Mouse (Mus musculus) neural tube, embryonic 15.5 days (tissue): ENCODE measurements around the gene Plpp4. TPM values are rescaled to one million over a fixed set of nuclear protein-coding genes. Genes with fewer than 3 reads are reported as not detected.

Source experiments
- ATAC-seq: fragments of 200-750 bp; cut with Nextera tagmentation; 2 replicates; pipeline ENCODE4 v1.8.0; 2017; ENCODE audit warnings: mild to moderate bottlenecking, moderate TSS enrichment, moderate library complexity; ENCODE audit not compliant: low FRiP score
- H3K27ac ChIP-seq: fragments of 300-500 bp; sonication (generic); replicated peaks from 2 replicates; pipeline ENCODE4 v1.5.1; 2015; ENCODE audit warnings: mild to moderate bottlenecking, inconsistent platforms
- H3K27me3 ChIP-seq: fragments of 300-500 bp; sonication (generic); replicated peaks from 2 replicates; pipeline ENCODE4 v1.6.1; 2015; ENCODE audit warnings: inconsistent platforms
- H3K36me3 ChIP-seq: fragments of 300-500 bp; sonication (generic); 2 replicates; pipeline ENCODE4 v1.6.1; 2015; ENCODE audit warnings: inconsistent platforms
- H3K4me1 ChIP-seq: fragments of 300-500 bp; sonication (generic); 2 replicates; pipeline ENCODE4 v1.6.1; 2015; ENCODE audit warnings: inconsistent platforms
- H3K4me2 ChIP-seq: fragments of 300-500 bp; sonication (generic); 2 replicates; pipeline ENCODE4 v1.6.1; 2015; ENCODE audit warnings: inconsistent platforms, mild to moderate bottlenecking, moderate library complexity
- H3K4me3 ChIP-seq: fragments of 300-500 bp; sonication (generic); replicated peaks from 2 replicates; pipeline ENCODE4 v1.5.1; 2015; ENCODE audit warnings: mild to moderate bottlenecking, inconsistent platforms
- H3K9ac ChIP-seq: fragments of 300-500 bp; sonication (generic); replicated peaks from 2 replicates; pipeline ENCODE4 v1.6.1; 2015; ENCODE audit warnings: mild to moderate bottlenecking, inconsistent platforms
- H3K9me3 ChIP-seq: fragments of 300-500 bp; sonication (generic); replicated peaks from 2 replicates; pipeline ENCODE4 v1.6.1; 2016; ENCODE audit warnings: inconsistent platforms
- WGBS: fragments of 180-500 bp; shearing (Covaris S2); methylation state at CpG from one replicate; pipeline ENCODE4 v1.1.7; 2015; ENCODE audit warnings: mixed read lengths; 5-methylcytosine and 5-hydroxymethylcytosine counted together
- polyA plus RNA-seq: library from polyadenylated mRNA; unstranded; fragments of >200 nt; fragmentation: Nextera tagmentation; extraction: Ambion mirVana; gene quantifications from 2 replicates; pipeline ENCODE4 v1.2.1, GENCODE M21; 2015

Gene Plpp4
- polyA plus RNA-seq, 1 experiment from 2014 or later, result 12.7 TPM

DNA sequence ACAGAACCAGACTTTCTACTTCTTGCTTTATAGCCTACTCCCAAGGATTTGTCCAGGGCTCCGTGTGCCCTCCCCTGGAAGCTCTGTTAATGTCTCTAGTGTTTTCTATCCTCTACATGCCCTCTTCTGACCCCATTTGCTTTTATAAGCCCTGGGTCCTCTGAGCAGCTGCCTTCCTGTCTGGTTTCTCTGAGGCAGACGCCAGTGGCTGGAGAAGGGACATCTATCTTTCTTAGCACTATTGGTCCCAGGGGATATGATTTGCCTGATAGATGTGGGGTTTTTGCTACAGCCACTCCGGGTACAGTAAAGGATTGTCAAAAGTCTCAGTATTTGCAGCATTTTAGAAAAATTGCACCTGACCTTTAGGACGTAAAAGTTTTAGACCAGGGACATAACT, 46.5 kb downstream of the Plpp4 start:
- ATAC-seq, result no peak
- Histone ChIP-seq H3K27me3 (no peaks in the 10 kb centered on the region), H3K4me2 (no peak overlapping the region), H3K36me3 (no peaks in the 10 kb centered on the region), H3K9me3 (no peaks in the 10 kb centered on the region), H3K9ac (no peak overlapping the region), H3K4me1 (no peaks in the 10 kb centered on the region), H3K4me3 (no peak overlapping the region), H3K27ac (no peak overlapping the region)
- WGBS, result 51% methylated on average over 4 of the region's 4 CpGs

DNA sequence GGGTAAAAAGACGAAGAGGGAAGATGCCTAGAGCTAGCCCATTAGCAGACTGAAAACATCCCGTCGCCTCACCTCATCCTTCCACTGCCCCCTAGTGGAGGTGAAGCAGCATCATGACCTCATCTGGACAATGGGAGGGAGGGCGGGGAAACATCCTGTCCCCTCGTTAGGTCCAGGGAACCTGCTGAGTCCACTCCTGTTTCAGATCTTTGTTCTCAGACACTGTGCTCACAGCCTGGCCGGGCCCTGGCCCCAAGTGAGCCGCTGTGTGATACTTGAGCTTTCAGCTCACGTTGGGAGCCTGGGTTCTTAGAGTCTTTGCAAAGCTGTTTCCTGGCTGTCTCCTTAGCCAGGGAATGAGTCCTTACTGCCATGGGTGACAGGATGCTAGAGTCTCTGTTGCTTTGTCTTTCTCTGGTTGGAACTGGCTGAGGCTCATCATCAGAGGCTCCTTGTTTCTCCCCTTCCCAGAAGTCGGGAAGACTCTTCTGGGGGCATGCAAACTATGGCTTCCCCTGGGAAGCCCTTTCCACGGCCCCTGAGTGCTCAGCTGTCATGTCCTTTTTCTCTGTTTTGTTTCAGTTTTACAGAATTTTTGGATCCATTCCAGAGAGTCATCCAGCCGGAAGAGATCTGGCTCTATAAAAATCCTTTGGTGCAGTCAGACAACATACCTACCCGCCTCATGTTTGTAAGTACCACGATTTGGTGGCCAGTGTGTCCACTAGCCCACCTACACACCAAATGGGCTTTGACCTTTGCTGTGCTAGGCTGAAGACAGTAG, 50.4 kb downstream of the Plpp4 start:
- H3K4me3 ChIP-seq, result no peak overlapping the region
- WGBS, result 26% methylated on average over 13 of the region's 13 CpGs
- ATAC-seq, result no peak
- H3K4me1 ChIP-seq, result no peaks in the 10 kb centered on the region
- H3K27me3 ChIP-seq, result no peaks in the 10 kb centered on the region
- H3K27ac ChIP-seq, result no peak overlapping the region
- H3K9ac ChIP-seq, result no peak overlapping the region
- no peak overlapping the region for H3K4me2 ChIP-seq
- no peaks in the 10 kb centered on the region for H3K36me3 ChIP-seq
- H3K9me3 ChIP-seq, result no peaks in the 10 kb centered on the region

DNA sequence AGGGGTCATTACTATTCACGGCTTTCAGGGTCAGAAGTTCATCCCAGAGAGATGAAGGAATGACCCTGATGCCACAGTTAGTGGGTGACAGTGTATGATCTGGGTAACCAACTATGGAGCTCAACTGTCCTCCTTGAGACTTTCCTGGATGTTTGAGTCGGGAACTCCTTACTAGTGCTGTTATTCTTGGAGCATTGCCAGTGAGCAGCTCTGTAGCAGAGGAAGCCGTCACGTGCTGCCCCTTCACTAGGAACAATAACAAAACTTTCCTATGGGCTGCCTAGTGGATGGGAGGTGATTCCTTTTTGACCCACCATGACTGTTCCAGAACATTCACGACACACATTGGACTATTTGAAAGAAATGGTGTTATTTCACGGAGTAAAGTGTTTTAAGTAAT, 51.8 kb downstream of the Plpp4 start:
- ATAC-seq, result no peak
- H3K4me2 ChIP-seq, result no peak overlapping the region
- WGBS, result 65% methylated on average over 6 of the region's 6 CpGs

DNA sequence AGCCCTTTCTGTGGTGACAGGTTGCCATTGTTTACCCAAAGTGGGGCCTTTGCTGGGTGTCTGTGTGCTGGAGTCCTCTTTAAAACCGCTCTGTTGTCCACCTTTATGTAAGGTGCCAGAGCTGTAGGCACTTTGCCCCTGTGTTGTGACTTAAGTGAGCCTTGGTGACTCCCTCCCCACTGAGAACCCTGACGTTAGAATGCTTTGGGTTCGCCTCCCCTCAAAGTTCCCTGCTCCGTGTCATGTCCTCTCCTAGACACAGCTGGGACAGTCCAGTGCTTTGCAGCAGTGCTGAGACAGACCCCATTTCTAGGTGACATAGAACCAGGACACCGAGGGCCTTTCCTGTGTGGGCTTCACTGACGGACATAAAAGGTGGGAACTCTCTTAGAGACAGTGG, 55.7 kb downstream of the Plpp4 start:
- 75% methylated on average over 6 of the region's 6 CpGs for WGBS
- no peak for ATAC-seq
- H3K4me1 ChIP-seq, result no peaks in the 10 kb centered on the region; the same call in 1 of the 2 replicates
- no peaks in the 10 kb centered on the region for H3K36me3 ChIP-seq
- H3K4me2 ChIP-seq, result no peak overlapping the region
- H3K9ac ChIP-seq, result no peak overlapping the region
- no peaks in the 10 kb centered on the region for H3K9me3 ChIP-seq
- no peaks in the 10 kb centered on the region for H3K27me3 ChIP-seq
- no peak overlapping the region for H3K4me3 ChIP-seq
- H3K27ac ChIP-seq, result no peak overlapping the region

More for the DNA sequence above, 51.8 kb downstream of the Plpp4 start:
- Histone ChIP-seq H3K4me3 (no peak overlapping the region), H3K27ac (no peak overlapping the region), H3K9ac (no peak overlapping the region), H3K27me3 (no peaks in the 10 kb centered on the region), H3K9me3 (no peaks in the 10 kb centered on the region), H3K36me3 (no peaks in the 10 kb centered on the region), H3K4me1 (no peaks in the 10 kb centered on the region; the same call in 1 of the 2 replicates)

DNA sequence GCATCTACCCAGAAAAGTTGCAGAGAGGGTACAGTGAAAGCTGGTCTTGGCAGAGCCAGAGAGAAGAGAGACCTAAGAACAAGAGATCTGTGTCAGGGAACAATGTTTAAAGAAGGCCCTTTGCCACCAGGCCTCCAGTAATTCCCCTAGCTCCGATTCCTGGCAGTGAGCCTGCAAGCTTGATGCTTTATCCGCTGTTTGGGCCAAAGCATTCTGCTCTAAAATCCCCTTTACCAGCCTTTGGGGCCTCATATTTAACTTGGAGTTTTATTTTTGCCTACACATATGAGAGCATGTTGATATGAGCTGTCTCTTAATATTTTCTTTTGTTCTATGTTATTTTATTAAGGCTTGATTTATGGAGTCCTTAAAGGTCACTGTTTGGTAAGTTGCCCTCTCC, 57.1 kb downstream of the Plpp4 start:
- Histone ChIP-seq H3K4me3 (no peak overlapping the region), H3K9me3 (no peaks in the 10 kb centered on the region), H3K9ac (no peak overlapping the region), H3K27me3 (no peaks in the 10 kb centered on the region), H3K4me2 (no peak overlapping the region), H3K36me3 (no peaks in the 10 kb centered on the region), H3K4me1 (no peaks in the 10 kb centered on the region; the same call in 1 of the 2 replicates), H3K27ac (no peak overlapping the region)
- 43% methylated on average over 2 of the region's 2 CpGs for WGBS
- no peak for ATAC-seq

DNA sequence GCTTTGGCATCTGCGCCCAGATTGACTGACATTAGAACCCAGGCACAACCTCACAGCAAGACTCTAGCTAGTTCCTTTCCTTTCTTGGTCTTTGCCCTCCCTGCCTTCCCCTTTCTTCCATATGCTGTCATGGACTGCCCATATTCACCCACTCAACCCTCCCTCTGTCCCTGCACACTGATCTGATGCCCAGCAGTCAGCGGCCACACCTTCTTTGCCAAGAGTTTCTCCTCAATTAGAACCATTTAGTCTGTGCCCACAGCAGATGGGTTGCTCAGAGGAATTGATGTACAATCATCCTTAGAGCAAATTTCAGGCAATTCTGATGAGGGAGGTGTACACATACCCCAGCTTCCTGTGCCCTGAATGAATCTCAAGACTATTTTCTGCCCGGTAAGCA, 83.3 kb downstream of the Plpp4 start:
- Histone ChIP-seq H3K4me3 (no peak overlapping the region), H3K36me3 (no peaks in the 10 kb centered on the region), H3K4me1 (no peaks in the 10 kb centered on the region), H3K27me3 (no peaks in the 10 kb centered on the region), H3K9ac (no peak overlapping the region), H3K27ac (no peak overlapping the region), H3K9me3 (no peaks in the 10 kb centered on the region), H3K4me2 (no peak overlapping the region)
- 96% methylated on average over 3 of the region's 3 CpGs for WGBS
- ATAC-seq, result no peak

DNA sequence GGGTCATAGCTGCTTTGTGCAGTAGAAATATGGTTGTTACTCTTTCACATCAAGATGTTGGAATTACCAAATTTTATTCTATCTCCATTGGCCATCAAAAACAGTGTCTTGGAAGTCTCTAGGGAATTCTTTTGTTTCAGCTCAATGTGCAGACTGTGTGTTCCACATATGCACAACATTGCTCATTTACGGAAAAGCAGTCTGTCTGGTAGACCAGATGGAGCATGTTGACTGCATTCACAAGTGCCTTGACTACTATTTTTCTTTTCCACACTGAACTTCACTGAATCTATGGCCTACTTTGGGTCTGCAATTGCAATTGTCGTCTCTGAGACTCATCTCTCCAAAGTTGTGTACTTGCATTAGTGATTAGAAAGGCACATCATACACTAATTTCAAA, 98.7 kb downstream of the Plpp4 start:
- Histone ChIP-seq H3K4me3 (no peak overlapping the region), H3K9me3 (no peaks in the 10 kb centered on the region), H3K36me3 (no peaks in the 10 kb centered on the region), H3K4me2 (no peak overlapping the region), H3K27me3 (no peaks in the 10 kb centered on the region), H3K4me1 (no peaks in the 10 kb centered on the region), H3K9ac (no peak overlapping the region), H3K27ac (no peak overlapping the region)
- no peak for ATAC-seq
- 88% methylated on average over 2 of the region's 2 CpGs for WGBS

DNA sequence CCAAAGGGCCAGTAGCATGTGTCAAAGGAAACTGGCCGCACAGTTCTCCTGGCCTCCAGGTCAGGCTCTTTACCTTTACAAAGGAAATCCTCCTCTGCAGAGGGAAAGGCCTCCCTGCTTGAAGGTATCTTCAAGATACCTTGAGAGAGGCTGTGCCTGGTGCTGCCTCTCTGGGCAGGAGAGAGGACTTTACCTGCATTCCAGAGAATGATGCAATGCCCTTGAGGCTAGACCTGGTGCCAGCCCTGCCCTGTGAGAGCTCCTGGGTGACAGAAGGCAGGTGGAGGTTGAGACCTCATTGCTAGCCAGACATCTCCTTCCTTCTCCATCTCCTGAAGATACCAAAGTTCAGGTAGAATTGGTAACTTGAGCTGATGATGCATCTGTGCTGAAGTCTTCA, 118.5 kb downstream of the Plpp4 start:
- H3K9me3 ChIP-seq, result no peaks in the 10 kb centered on the region
- H3K27me3 ChIP-seq, result no peaks in the 10 kb centered on the region
- 96% methylated on average over 1 of the region's 1 CpGs for WGBS
- no peak overlapping the region for H3K4me2 ChIP-seq
- H3K4me3 ChIP-seq, result no peak overlapping the region
- H3K4me1 ChIP-seq, result no peaks in the 10 kb centered on the region
- H3K36me3 ChIP-seq, result no peaks in the 10 kb centered on the region
- no peak overlapping the region for H3K27ac ChIP-seq
- H3K9ac ChIP-seq, result no peak overlapping the region
- ATAC-seq, result no peak

DNA sequence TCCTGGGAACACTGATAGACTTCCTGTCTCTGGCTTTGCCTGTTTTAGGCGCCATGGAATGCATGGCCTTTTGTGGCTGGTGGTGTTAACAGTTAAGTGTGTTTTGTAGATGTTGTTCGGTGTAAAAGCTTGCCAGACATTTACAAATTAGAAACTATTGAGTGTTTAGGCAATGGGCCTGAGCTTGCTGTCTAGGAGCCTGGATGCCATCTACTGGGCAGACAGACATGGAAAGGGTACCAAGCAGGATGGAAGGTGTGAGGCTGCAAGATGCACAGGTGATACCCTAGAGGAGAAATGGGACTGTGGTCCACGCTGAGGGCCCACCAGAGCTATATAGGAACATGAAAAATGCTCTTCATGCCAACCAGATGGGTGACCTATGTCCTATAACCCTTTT, 128.3 kb downstream of the Plpp4 start:
- Histone ChIP-seq H3K27me3 (peaks cover 22% of the 10 kb centered on the region), H3K4me2 (no peak overlapping the region), H3K9me3 (no peaks in the 10 kb centered on the region), H3K9ac (no peak overlapping the region), H3K27ac (no peak overlapping the region), H3K4me1 (no peaks in the 10 kb centered on the region), H3K4me3 (no peak overlapping the region), H3K36me3 (no peaks in the 10 kb centered on the region)
- WGBS, result 42% methylated on average over 3 of the region's 3 CpGs
- no peak for ATAC-seq

DNA sequence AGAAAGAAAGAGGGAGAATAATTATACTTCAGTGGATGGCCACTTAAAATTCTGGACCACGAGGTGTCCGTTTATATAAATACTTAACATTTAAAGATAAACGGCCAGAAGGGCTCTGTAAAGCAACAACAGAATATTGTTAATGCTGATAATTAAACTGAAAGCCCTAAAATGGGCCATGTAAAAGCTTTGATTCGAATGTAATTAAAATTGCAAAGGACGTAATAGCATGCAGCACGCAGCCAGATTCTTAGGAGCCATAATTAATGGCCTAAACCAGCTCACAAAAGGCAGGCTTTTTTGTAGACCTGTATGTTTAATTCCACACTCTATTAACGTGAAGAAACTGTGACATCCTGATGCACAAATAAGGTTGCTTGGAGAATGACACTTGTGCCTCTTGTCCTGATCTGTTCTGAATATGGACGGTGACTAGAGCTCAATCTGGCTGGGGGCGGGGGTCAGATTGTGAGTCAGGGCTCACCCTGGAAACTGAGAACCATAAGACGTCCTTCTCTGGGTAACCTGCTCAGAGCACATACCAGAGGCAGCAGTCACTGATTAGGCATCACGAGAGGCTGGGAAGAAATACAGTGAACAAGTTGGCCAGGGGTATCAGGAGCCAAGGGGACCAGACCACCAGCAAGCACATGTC, 136.1 kb downstream of the Plpp4 start:
- H3K4me2 ChIP-seq, result no peak overlapping the region
- no peak overlapping the region for H3K27ac ChIP-seq
- peaks cover 53% of the 10 kb centered on the region for H3K27me3 ChIP-seq
- H3K4me1 ChIP-seq, result no peaks in the 10 kb centered on the region
- WGBS, result 26% methylated on average over 11 of the region's 11 CpGs
- no peaks in the 10 kb centered on the region for H3K36me3 ChIP-seq
- H3K9me3 ChIP-seq, result no peaks in the 10 kb centered on the region
- H3K4me3 ChIP-seq, result no peak overlapping the region
- H3K9ac ChIP-seq, result no peak overlapping the region
- no peak for ATAC-seq

DNA sequence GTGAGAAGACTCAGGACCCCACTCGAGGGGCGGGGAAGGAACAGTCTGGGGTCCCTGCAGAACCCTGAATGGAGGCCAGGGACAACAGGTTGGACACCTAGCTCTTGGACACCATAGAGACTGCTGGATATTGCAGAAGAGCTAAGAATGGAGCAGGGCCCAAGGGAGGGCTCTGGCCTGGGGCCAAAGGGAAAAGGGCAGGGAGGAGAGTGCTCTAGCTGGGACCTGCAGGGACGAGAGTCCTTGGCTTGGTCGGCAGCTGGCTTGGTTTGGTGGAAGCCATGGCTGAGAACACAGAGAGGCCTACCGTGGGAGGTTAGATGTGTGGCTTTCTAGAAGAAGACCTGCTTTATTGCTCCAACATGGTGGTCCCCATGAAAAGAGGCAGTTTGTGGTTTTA, 139.7 kb downstream of the Plpp4 start:
- no peak overlapping the region for H3K4me2 ChIP-seq
- no peak overlapping the region for H3K4me3 ChIP-seq
- peaks cover 33% of the 10 kb centered on the region for H3K27me3 ChIP-seq
- H3K9ac ChIP-seq, result no peak overlapping the region
- WGBS, result 86% methylated on average over 5 of the region's 5 CpGs
- no peak overlapping the region for H3K27ac ChIP-seq
- H3K4me1 ChIP-seq, result no peaks in the 10 kb centered on the region
- H3K36me3 ChIP-seq, result no peaks in the 10 kb centered on the region
- no peak for ATAC-seq
- no peaks in the 10 kb centered on the region for H3K9me3 ChIP-seq

DNA sequence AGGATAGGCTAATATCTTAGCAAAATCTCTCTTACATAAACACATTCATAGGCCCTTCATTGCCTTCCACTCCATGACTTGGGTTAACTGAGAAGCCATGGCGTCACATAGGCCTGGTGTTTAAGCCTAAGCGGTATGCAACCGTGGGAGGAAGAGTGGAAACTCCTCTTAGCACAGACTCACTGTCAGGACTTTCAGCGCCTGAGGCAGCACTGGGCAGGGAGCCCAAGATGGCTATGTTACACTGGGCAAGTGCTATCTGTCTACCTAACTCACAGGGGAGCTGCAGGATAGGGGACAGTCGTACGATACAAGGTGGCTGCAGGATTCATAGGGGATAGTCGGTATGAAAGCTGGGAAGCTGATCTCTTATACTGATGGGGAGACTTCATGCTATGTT, 142.2 kb downstream of the Plpp4 start:
- WGBS, result 88% methylated on average over 7 of the region's 7 CpGs
- peaks cover 5% of the 10 kb centered on the region for H3K4me1 ChIP-seq
- peaks cover 25% of the 10 kb centered on the region for H3K27me3 ChIP-seq
- H3K4me2 ChIP-seq, result no peak overlapping the region
- H3K36me3 ChIP-seq, result no peaks in the 10 kb centered on the region
- H3K9me3 ChIP-seq, result no peaks in the 10 kb centered on the region
- no peak overlapping the region for H3K27ac ChIP-seq
- H3K4me3 ChIP-seq, result no peak overlapping the region
- H3K9ac ChIP-seq, result no peak overlapping the region
- no peak for ATAC-seq
